Comparison of ENCODE assay signal across 1 mouse cellular context in the genomic region with DNA sequence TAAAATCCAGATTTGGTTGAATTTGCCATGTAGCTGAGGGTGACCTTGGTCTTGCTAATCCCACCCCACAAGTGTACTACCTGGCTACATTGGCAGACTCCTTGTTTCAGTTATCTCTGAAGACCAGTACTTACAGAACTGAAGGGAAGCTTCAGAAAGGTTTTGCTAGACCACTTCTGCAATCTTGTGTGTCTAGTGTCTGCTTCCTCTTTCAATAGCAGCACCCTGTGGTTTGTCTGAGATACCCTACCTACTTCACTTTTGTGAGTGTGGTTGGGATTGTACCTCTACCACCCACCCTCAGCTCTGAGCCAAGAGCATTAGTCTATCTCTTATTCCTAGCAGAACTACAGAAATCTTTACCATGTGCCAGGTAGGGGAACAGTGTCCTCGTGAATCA.
A peak's percentile ranks its signal among the peaks of the same experiment; 100 is the strongest.
TF ChIP-seq lines count a peak whose summit lies in the region.

No protein-coding gene starts in this region.

TF ChIP-seq in CH12.LX, 34 proteins besides CTCF, POLR2A, EP300 and RAD21 (continued from another document):
- no peak for TF ChIP-seq MYC (IDR thresholded peaks at IDR 0.05; ENCODE audit: low read depth, low read length)
- no peak for TF ChIP-seq ELF1 (IDR thresholded peaks at IDR 0.05; ENCODE audit: low read depth, low read length)
- TF ChIP-seq TBP (conservative IDR thresholded peaks at IDR 0.05; ENCODE audit: low read depth, low read length) = peak; percentile 96
